In genomic region chr17:67010136-67010535, GRCm38 (mm10) we compare ENCODE assay signal across 18 mouse cellular contexts.
DNase-seq lines count a peak whose midpoint lies in the region; ATAC-seq lines count a peak whose summit lies in the region.
"Had no signal": no experiment of that assay in that cellular context is flagged by ENCODE, and none has a peak within 500 bp of the region (broad histone marks: within the 10 kb centered on the region; RNA-seq: fewer than 3 reads in every experiment).

No protein-coding gene starts in this region.

- H3K4me3 ChIP-seq in heart, embryonic 10.5 days, result no peak overlapping the region
- H3K4me3 ChIP-seq in midbrain, embryonic 14.5 days (replicated peaks; ENCODE audit: low read depth, low read length), result no peak overlapping the region
- H3K4me3 ChIP-seq in midbrain, embryonic 11.5 days (ENCODE audit: low read depth, low read length), result no peak overlapping the region
- no peak overlapping the region for H3K4me3 ChIP-seq in midbrain, embryonic 16.5 days (ENCODE audit: low read depth, low read length)
- H3K4me3 ChIP-seq in neural tube, embryonic 15.5 days (replicated peaks), result no peak overlapping the region
- H3K4me3 ChIP-seq: forebrain, embryonic 10.5 days; megakaryocyte, embryonic 14.5 days; myocyte had no signal

- no peaks in the 10 kb centered on the region for H3K4me1 ChIP-seq in heart, embryonic 10.5 days
- no peaks in the 10 kb centered on the region for H3K4me1 ChIP-seq in midbrain, embryonic 14.5 days (ENCODE audit: control insufficient read depth, insufficient read depth, low read length)
- H3K4me1 ChIP-seq in midbrain, embryonic 11.5 days (ENCODE audit: control insufficient read depth, insufficient read depth, low read length), result no peaks in the 10 kb centered on the region
- peaks cover 6% of the 10 kb centered on the region for H3K4me1 ChIP-seq in midbrain, embryonic 16.5 days (ENCODE audit: control insufficient read depth, insufficient read depth, low read length)
- peaks cover 13% of the 10 kb centered on the region; the same call in 1 of the 2 replicates for H3K4me1 ChIP-seq in neural tube, embryonic 15.5 days
- H3K4me1 ChIP-seq: megakaryocyte, embryonic 14.5 days had no signal

- 84% methylated on average over 4 of the region's 4 CpGs for WGBS in heart, embryonic 10.5 days
- 52% methylated on average over 4 of the region's 4 CpGs for WGBS in midbrain, embryonic 14.5 days
- 79% methylated on average over 4 of the region's 4 CpGs for WGBS in midbrain, embryonic 11.5 days
- WGBS in midbrain, embryonic 16.5 days, result 48% methylated on average over 4 of the region's 4 CpGs
- WGBS in neural tube, embryonic 15.5 days, result 16% methylated on average over 4 of the region's 4 CpGs

- peak; percentile 31 for DNase-seq in heart, embryonic 10.5 days (ENCODE audit: low spot score)
- no peak for DNase-seq in heart, adult 9 months (ENCODE audit: low spot score in 2 of 2)
- DNase-seq in midbrain, embryonic 14.5 days, result peak; percentile 53
- no peak for DNase-seq in midbrain, embryonic 11.5 days (ENCODE audit: low spot score, missing footprints)
- DNase-seq in spleen, adult 18-20 months, result no peak
- DNase-seq: cerebellum, adult 9-11 months; gastrocnemius, postnatal 25 days; kidney, postnatal 36 days; lung, adult 18-20 months; right cerebral cortex, adult 18-20 months; thymus, postnatal 25 days had no signal

- no peaks in the 10 kb centered on the region for H3K36me3 ChIP-seq in heart, embryonic 10.5 days
- H3K36me3 ChIP-seq in midbrain, embryonic 14.5 days (ENCODE audit: control insufficient read depth, insufficient read depth, low read length), result no peaks in the 10 kb centered on the region
- H3K36me3 ChIP-seq in midbrain, embryonic 11.5 days (ENCODE audit: control insufficient read depth, insufficient read depth, low read length), result no peaks in the 10 kb centered on the region
- H3K36me3 ChIP-seq in midbrain, embryonic 16.5 days (ENCODE audit: control insufficient read depth, insufficient read depth, low read length), result no peaks in the 10 kb centered on the region
- H3K36me3 ChIP-seq in neural tube, embryonic 15.5 days, result no peaks in the 10 kb centered on the region
- H3K36me3 ChIP-seq: forebrain, embryonic 10.5 days had no signal

- H3K9me3 ChIP-seq in heart, embryonic 10.5 days, result no peaks in the 10 kb centered on the region
- no peaks in the 10 kb centered on the region for H3K9me3 ChIP-seq in midbrain, embryonic 14.5 days (ENCODE audit: control insufficient read depth, low read length)
- H3K9me3 ChIP-seq in midbrain, embryonic 11.5 days (ENCODE audit: control insufficient read depth, low read length), result no peaks in the 10 kb centered on the region
- no peaks in the 10 kb centered on the region for H3K9me3 ChIP-seq in midbrain, embryonic 16.5 days (replicated peaks; ENCODE audit: control insufficient read depth, low read length, poor library complexity, severe bottlenecking)
- H3K9me3 ChIP-seq in neural tube, embryonic 15.5 days (replicated peaks), result no peaks in the 10 kb centered on the region
- H3K9me3 ChIP-seq: forebrain, embryonic 10.5 days had no signal

- ATAC-seq in midbrain, embryonic 14.5 days (ENCODE audit: low FRiP score, low TSS enrichment), result 0 out of 2 replicates have a peak, but pooled peaks have one; percentile 34
- no peak for ATAC-seq in midbrain, embryonic 11.5 days (ENCODE audit: low FRiP score)
- 0 out of 2 replicates have a peak, but pooled peaks have one; percentile 65 for ATAC-seq in midbrain, embryonic 16.5 days
- peak; percentile 79 for ATAC-seq in neural tube, embryonic 15.5 days (ENCODE audit: low FRiP score)
- ATAC-seq: intestine, embryonic 16.5 days had no signal

- H3K4me2 ChIP-seq in midbrain, embryonic 14.5 days (ENCODE audit: low read length), result no peak overlapping the region
- H3K4me2 ChIP-seq in midbrain, embryonic 11.5 days, result no peak overlapping the region
- H3K4me2 ChIP-seq in midbrain, embryonic 16.5 days (ENCODE audit: low read length), result no peak overlapping the region
- no peak overlapping the region for H3K4me2 ChIP-seq in neural tube, embryonic 15.5 days
- H3K4me2 ChIP-seq: liver, embryonic 11.5 days had no signal

- H3K27me3 ChIP-seq in heart, embryonic 10.5 days (ENCODE audit: insufficient read depth, poor library complexity, severe bottlenecking), result no peaks in the 10 kb centered on the region
- H3K27me3 ChIP-seq in midbrain, embryonic 14.5 days (ENCODE audit: control insufficient read depth, insufficient read depth, low read length), result no peaks in the 10 kb centered on the region
- no peaks in the 10 kb centered on the region for H3K27me3 ChIP-seq in midbrain, embryonic 11.5 days (ENCODE audit: control insufficient read depth, insufficient read depth, low read length)
- H3K27me3 ChIP-seq in midbrain, embryonic 16.5 days (ENCODE audit: control insufficient read depth, insufficient read depth, low read depth, low read length), result no peaks in the 10 kb centered on the region
- H3K27me3 ChIP-seq in neural tube, embryonic 15.5 days (replicated peaks), result no peaks in the 10 kb centered on the region
- H3K27me3 ChIP-seq: megakaryocyte, embryonic 14.5 days had no signal

- H3K9ac ChIP-seq in midbrain, embryonic 14.5 days (replicated peaks; ENCODE audit: low read length), result no peak overlapping the region
- H3K9ac ChIP-seq in midbrain, embryonic 11.5 days (ENCODE audit: low read length), result no peak overlapping the region
- no peak overlapping the region for H3K9ac ChIP-seq in midbrain, embryonic 16.5 days (ENCODE audit: low read depth, low read length)
- H3K9ac ChIP-seq in neural tube, embryonic 15.5 days (replicated peaks), result no peak overlapping the region

- no peak overlapping the region for H3K27ac ChIP-seq in heart, embryonic 10.5 days
- no peak overlapping the region for H3K27ac ChIP-seq in midbrain, embryonic 14.5 days (replicated peaks; ENCODE audit: low read depth, low read length)
- no peak overlapping the region for H3K27ac ChIP-seq in midbrain, embryonic 11.5 days (ENCODE audit: low read depth, low read length)
- H3K27ac ChIP-seq in midbrain, embryonic 16.5 days (ENCODE audit: low read length), result no peak overlapping the region
- H3K27ac ChIP-seq in neural tube, embryonic 15.5 days (replicated peaks), result no peak overlapping the region
- H3K27ac ChIP-seq: forebrain, embryonic 10.5 days had no signal

Comparison
In these comparisons a context has a peak if more than half of its experiments do, and no peak if none do; other contexts are left out.
1. DNase-seq: peak in heart, embryonic 10.5 days (single experiment) and midbrain, embryonic 14.5 days (single experiment); none in heart, adult 9 months (0 of 2), midbrain, embryonic 11.5 days (single experiment) and spleen, adult 18-20 months (0 of 2).